Mouse (Mus musculus) adrenal gland, adult 2 months (tissue): ENCODE results near the gene Dcaf5. TPM values are rescaled to one million over a fixed set of nuclear protein-coding genes. Genes with fewer than 3 reads are reported as not detected.

Experiments
- DNase-seq: peaks from one replicate; pipeline ENCODE4 v3.0.0; 2021
- polyA plus RNA-seq: library from polyadenylated mRNA; depleted of rRNA; stranded (reverse); fragments of >200 nt; gene quantifications from 2 replicates; pipeline ENCODE4 v1.2.3, GENCODE M21; 2012
- total RNA-seq, 2 experiments: library from RNA; stranded (reverse); gene quantifications; 2 replicates each; pipeline ENCODE4 v1.2.3; 2021

The Dcaf5 gene
- total and polyA plus RNA-seq, 3 experiments = 20.7 to 32.5 (median 29.0) TPM

- no peak for DNase-seq
Measured at GRCm38 (mm10) chr12:80407824-80408223, 28.6 kb downstream of the Dcaf5 start.

DNA sequence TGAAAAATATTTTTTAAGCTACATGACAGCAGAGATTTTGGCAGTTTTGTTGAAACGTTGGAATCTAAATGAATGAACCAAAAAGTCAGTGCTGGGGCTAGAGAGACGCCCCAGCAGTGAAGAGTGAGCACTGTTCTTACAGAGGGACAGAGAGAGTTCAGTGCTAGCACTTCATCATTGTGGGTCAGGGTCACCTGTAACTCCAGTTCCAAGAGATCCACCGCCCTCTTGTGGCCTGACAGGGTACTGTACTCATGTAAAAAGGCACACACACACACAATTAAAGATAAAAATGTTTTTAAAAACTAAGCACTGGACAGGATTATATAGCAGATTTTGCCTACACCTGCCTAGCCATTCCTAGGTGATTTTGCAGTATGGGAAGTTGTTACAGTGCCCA, 29.8 kb downstream of the Dcaf5 start:
- peak; percentile 55 for DNase-seq

DNA sequence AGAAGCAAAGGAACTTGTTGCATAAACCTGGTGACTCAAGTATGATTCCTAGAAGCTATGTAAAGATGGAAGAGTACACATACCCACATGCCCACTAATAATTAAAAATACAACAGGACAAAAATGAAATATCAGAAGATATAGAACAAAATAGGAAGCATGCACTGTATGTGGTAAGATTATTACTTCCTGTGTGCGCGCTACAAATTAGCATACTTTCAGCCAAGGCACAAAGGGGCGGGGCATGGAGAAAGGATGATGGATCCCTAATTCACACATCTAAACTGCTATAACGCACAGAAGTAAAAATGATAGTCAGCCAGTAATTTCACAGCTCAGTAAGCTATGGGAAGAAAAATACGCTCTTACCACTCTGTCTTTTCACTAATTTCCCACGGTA, 32.3 kb downstream of the Dcaf5 start:
- DNase-seq = no peak

- DNase-seq = no peak
Measured at GRCm38 (mm10) chr12:80399147-80399546, 37.3 kb downstream of the Dcaf5 start.

- no peak for DNase-seq
Measured at GRCm38 (mm10) chr12:80396397-80396796, 40.0 kb downstream of the Dcaf5 start.

DNA sequence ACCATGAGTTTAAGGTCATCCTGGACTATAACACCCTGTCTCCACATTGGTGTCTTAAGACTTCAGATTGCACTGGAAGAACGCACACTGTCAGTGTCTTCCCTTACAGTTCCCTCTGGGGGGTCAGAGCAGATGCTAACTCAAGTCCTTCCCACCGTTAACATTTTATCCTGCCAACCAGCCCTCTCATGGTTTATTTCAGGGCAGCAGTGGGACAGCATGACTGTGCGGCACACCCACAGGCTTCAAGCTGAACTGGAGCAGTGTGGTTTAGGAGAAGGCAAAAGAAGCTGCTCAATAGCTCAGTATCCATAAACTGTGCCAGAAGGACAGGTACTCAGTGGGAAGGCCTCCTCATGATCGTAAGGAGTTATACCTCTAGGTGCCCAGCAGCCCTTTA, 41.1 kb downstream of the Dcaf5 start:
- DNase-seq = no peak

DNA sequence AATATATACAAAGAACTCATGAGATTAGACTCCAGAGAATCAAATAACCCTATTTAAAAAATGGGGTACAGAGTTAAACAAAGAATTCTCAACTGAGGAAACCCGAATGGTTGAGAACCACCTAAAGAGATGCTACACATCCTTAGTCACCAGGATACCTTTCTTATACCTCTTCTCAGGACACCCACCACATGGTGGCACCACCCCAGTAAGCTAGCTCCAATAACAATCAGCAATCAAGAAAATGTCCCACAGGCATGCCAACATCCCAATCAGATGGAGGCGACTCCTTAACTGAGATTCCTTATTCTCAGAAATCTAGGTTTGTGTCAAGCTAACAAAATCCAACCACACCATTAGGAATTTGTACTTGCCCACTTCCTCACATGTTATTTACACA, 42.4 kb downstream of the Dcaf5 start:
- no peak for DNase-seq

- peak; percentile 22 for DNase-seq
Measured at GRCm38 (mm10) chr12:80389448-80389847, 47.0 kb downstream of the Dcaf5 start.

DNA sequence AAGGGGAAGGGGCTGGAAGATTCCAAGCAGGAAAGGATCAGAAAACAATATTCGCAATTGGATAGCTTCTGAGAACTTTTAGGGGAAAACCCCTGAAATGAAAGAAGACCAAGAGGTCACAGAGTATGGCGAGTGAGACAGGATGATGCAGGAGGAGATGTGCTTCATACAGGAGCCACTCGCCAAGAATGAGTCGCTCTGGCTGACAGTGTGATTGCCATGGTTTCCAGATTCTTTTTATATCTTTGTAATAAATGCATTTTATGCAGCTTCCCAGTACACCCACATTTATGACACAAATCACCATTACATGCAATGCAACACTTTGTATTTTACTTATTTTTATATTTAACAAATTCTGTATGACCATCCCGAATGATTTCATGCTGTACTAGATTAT, 49.1 kb downstream of the Dcaf5 start:
- DNase-seq = no peak

DNA sequence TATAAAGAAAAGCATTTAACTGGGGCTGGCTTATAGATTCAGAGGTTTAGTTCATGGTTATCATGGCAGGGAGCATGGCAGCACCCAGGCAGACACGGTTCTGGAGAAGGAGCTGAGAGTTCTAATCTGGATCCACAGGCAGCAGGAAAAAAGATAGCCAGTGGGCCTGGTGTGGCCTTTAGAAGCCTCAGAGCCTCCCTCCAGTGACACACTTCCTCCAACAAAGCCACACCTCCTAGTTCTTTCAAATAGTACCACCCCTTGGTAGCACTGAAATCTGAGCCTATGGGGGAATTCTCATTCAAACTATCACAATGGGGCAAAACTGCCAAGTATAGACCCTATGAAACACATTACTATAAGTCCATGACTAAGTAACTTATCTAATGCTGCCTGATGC, 51.0 kb downstream of the Dcaf5 start:
- DNase-seq = no peak

- DNase-seq = peak; percentile 41
Measured at GRCm38 (mm10) chr12:80383478-80383877, 52.9 kb downstream of the Dcaf5 start.

DNA sequence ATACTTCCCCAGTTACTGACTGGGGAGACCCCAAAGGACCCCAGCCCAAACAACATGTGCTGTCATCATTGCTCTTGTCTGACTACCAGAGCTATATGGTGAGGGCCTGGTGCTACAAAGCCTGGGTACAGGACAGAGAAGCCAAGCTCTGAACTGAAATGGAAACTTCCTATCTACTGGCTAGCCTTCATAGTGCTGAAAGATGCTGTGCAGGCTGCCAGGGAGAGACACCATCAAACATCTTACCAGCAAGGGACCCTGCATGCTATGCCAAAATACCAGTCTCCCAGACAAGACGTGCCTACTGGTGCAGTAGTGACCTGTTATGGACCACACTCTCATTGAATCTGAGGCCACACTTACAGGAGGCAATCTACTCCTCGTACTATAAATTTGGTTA, 53.6 kb downstream of the Dcaf5 start:
- DNase-seq = no peak

- DNase-seq = no peak
Measured at GRCm38 (mm10) chr12:80379831-80380457, 56.5 kb downstream of the Dcaf5 start.

DNA sequence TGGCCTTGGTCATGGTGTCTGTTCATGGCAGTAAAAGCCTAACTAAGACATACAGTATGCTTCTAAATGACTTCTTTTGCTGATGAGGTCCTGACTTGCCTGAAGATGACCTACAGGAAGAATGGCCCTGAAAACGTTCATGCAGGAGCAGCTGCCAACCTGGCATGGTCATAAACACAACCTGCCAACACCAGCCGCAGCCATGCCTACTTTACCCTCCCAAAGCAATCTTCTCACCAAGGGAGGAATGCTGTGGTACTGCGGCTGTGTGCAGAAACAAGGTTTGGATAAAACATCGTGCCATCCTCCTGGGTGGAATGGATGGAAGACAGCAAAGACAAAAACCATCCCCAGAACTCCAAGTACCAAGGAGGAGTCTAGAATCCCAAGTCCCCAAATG, 57.0 kb downstream of the Dcaf5 start:
- DNase-seq = peak; percentile 30

DNA sequence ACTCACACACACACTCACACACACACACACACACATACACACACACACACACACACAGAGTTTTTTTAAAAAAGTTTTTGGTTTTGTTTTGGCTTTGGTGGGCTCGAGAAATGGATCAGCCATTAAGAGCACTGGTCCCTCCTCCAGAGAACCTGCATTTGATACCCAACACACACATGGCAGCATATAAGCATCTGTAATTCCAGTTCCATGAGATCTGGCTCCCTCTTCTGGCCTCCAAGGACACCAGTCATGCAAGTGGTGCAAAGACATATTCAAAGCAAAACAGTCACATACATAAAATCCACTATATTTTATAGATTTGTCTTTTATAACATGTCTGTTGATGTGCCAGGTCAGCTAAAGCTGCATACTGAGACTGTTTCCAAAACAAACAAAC, 58.8 kb downstream of the Dcaf5 start:
- no peak for DNase-seq

GRCm38 (mm10) chr12:80375721-80376120, 60.7 kb downstream of the Dcaf5 start:
- no peak for DNase-seq

DNA sequence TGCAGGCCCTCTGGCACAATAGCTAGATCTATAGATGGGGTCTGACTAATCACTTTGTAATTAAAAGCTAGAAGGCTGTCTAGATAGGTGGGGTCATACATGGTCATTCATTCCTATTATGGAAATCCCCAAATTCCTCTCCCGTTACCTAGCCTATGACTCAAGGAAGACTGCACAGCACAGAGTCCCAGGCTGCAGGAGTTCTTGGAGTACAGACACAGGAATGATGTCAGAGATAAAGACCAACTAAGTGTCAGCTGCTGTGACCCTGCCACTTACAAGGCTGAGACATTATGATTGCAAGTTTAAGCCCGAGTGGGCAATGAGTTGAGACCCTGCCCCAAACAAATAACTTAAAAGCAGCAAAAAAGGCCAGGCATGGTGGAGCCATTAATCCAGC, 61.7 kb downstream of the Dcaf5 start:
- DNase-seq = peak; percentile 29

- DNase-seq = peak; percentile 34
Measured at GRCm38 (mm10) chr12:80372946-80373345, 63.5 kb downstream of the Dcaf5 start.

DNA sequence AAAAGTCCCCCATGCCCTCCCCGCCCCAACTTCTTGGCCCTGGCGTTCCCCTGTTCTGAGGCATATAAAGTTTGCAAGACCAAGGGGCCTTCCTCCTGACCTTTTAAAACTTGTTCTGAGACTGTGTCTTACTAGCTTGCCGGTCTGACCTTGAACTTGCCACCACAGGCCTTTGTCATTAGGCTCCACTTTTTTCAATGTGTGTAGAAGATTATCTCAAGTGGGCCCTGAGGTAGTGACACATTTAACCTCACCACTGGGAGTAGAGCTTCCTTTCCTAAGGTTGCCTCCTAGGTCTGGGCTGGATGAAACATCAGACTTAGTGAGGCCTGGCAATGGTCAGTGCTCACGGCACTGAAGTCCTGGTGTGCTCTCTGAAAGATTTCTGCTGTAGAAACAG, 69.2 kb downstream of the Dcaf5 start:
- DNase-seq = peak; percentile 35

- no peak for DNase-seq
Measured at GRCm38 (mm10) chr12:80366004-80366480, 70.4 kb downstream of the Dcaf5 start.

DNA sequence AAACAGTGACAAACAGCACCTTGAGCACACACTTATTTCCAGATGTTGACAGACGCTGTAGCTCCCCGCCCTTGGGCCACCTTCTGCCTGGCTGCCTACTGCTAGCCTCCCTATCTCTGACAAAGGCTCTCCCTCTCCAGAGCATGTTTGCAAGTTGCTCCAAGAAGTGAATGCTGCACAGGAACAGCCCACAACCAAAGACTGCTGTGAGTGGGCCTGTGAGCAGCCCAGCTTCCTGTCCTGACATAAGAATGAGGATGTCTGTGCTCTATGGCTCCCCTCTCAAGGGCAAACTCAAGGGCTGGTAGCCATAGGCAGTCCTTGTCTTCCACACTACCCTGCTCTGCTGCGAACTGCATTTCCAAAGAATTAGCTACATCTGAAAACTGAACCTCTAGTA, 71.1 kb downstream of the Dcaf5 start:
- DNase-seq = no peak

- DNase-seq = no peak
Measured at GRCm38 (mm10) chr12:80361655-80362054, 74.7 kb downstream of the Dcaf5 start.

DNA sequence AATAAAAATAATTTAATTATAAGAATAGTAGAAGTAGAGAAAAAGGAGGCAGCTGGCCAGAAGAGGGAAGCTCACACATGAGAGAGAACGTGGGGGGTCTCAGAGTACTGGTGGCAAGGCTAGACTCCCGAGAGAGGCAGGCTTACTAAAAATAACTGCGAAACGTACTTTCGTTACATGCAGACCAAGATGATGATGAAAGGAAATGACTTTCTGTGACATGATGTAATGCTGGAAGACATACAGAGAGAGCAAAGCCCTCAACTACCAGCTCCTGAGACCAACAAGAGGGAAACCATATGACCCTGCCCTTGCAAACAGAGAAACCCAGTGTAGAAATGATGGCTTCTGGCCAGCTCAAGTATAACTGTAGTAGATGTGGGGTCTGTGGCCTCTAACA, 76.1 kb downstream of the Dcaf5 start:
- no peak for DNase-seq

GRCm38 (mm10) chr12:80344777-80345231, 91.6 kb downstream of the Dcaf5 start:
- DNase-seq = peak; percentile 72
